Mouse (Mus musculus) urinary bladder, postnatal 4 days (tissue): ENCODE data around the gene Asb7.

ENCODE experiments used
- DNase-seq, 2 experiments: peaks; one replicate each; pipeline ENCODE4 v3.0.0; 2021 to 2022; ENCODE audit warnings: low spot score in 2 of 2

Gene Asb7

DNA sequence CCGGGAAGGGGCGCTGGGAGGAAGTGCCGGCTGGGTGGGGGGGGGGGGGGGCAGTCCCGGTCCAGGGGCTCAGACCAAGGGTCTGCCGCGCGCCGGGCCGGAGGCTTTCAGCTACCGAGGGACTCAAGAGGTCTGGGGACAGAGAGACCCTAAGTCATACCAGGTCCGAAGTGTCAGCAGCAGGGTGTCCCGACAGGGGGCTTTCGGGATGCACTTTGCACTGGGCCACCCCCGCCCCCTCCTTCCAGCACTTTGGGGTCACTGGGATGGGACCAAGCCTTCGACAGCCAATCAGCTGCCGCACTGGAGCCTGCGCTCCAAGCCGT is at the start of gene Asb7:
Gene Asb7, minus strand, starts transcription at position 303 of the 326 bp plus-strand sequence.
- DNase-seq, result no peak

DNA sequence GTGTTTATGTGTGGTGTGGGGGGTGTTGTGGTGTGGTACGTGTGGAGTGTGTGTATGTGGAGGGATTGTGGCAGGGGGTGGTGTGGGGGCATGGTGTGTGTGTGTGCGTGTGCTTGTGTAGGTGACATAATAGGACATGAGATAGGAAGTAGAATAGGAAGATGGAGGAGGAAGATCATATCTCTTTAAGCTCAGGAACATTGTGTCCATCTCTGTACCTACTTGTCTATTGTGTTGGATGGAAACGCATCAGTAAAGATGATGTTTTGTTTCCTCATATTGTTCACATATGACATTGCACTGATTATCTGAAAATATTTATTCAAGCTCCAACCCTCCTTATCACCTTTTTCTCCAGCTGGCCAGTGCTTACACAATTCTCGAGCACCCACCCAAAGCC is 48.0 kb upstream of the Asb7 start:
- no peak for DNase-seq

DNA sequence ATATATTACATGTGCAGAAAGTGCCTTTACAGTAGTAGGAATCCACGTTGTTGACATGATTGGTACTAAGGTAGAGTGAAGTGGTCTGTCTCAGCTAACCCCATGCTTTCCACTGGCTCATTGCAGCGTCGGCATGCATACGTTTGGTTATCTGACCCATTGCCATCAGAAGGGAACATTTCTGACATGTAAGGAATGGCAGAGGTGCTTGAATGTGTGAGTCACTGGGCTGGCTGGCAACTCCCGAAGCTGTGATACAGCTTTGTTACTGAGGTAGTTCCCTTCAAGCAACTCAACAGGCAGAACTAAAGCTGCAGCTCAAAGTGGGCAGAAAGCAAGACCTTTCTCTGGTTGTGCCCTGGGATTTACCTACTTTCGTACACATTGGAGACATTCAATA is 45.6 kb upstream of the Asb7 start:
- no peak for DNase-seq

DNA sequence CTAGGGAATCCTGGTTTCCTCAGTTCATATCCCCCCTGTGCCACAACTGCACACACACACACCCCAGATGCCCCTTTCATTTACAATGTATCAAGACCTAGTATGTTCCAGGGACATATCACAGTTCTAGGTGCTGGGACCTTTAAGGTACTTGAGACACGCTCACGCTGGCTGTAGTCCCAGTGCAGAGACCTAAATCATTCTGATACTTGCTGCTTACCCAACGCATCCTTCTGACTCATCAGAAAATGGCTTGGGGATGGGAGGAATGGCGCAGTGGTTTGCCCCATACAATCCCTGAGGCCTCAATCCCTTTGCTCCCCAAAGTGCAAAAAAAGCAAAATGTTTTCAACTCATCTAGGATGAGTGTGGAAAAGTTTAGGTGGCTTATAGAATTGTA is 45.1 kb upstream of the Asb7 start:
- DNase-seq, result no peak

DNA sequence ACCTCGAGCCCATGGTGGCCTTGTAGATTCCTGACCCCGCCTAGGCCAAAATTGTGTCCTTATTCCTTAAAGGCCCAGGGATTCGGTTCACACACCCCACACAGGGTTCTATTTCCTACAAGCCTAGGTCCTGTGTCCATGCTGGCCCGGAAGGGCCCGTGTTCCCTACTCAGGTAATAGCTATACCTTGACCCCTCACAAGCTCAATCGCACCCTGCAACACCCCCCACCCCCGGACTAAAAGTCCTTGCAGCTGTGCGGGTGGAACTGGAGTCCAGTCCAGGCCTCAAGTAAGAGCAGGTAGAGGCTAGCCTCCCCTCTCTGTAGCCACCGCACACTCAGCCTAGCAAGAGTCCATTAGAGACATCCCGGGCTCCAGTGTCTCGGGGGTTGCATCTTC is 44.5 kb upstream of the Asb7 start:
- DNase-seq, result no peak

DNA sequence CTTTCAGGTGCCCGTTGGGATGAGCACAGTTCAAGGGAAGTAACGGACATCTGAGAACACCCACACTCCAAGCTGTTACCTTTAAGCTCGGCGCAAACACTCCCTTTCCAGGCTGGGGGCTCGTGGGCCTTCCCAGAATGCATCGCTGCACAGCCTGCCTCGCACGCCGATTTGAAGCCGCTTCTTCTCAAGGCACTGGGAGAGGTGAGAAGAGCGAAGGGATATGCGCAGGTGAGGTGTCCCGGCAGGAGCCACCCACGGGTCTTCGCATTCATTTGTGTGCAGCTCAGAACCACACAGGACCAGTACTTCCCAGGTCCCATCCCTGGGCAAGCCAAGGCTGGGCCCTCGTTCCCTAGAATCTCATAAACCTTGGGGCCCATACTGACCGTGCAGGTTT is 44.0 kb upstream of the Asb7 start:
- DNase-seq, result no peak

DNA sequence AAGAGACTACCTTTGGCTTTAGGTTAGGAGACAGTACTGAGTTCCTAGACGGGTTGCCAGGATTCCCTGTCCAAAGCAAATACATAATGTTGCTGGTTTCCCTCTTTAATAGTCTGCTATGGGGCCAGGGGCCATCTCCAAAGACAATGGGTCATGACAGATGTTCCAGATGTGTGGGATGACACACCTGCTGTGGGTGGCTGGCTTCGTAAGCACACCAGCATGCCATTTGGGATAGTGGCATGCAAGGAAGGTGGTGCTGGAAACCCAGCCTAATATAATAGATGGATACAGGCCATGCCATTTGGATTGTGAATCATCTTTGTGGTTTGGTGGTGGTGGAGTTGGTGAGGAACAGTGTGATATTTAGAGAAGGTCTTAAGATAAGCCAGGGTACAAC is 39.8 kb upstream of the Asb7 start:
- DNase-seq, result no peak

DNA sequence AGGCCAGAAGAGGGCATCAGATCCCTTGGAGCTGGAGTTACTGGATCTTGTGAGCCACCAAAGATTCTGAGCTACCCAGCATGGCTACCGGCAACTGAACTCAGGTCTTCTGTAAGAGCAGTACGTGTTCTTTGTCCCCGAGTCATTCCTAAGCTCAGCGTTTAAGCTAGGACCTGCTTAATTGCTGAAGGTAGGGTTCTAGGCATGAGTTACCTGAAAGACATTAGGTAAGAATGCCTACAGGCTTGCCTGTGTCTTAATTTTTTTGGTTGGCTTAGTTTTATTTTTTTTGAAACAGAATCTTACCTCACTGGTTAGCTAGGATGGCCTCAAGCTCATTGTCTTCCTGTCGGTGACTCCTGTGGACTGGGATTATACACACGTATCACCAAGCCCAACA is 38.7 kb upstream of the Asb7 start:
- no peak for DNase-seq

DNA sequence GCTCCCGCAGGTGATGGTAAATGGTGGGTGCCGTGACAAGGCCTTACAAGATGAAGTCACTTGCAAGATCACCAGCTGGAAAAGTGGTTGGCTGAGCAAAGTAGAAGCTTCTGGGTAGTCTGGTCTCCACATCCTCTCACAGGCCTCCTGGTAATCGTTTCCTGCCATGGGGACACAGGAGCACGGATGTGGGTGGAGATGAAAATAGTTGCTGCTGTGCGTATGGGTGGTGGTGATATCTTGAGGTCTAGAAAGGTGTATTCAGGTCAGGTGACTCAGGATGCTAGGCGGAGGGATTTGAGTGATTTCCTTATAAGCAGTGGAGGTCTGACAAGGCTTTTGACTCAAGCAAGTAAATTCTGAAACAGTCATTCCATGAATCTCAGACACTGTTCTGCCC is 35.6 kb upstream of the Asb7 start:
- no peak for DNase-seq

DNA sequence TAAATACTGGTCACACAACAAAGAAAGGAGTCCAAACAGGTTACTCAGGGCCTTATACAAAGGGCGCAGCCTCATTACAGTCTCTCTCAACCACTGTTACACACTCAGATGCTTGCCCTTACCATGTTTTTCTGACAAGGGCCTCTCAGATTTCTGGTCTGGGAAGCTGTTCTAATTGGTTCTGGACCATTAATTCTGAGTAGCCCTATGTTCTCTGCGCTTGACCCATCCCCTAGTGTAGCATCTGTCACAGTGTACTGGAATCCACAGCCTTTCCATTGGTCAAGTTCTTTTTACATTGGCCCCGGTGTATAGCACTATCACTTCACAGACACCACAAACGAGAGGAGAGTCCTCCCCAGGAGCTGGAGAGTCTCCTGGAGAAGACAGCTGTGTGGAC is 35.1 kb upstream of the Asb7 start:
- DNase-seq, result no peak

DNA sequence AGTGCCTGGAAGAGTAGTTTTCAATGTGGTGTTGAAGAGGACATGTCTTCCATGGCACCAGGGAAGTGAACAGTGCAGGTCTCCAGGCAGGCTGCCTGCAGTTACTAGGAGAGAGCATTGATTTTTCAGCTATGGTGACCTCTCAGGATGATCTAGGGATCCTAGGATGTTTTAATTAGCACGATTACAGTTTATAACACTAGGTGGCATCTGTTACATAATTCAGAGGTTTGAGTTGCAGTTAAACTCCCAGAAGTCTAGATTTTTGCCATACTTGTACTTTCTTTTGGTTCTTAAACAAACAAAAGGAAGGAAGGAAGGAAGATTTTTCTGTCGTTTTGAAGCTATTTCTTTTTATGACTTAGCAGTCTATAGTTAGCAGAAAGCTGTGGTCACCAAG is 21.8 kb upstream of the Asb7 start:
- DNase-seq, result no peak

DNA sequence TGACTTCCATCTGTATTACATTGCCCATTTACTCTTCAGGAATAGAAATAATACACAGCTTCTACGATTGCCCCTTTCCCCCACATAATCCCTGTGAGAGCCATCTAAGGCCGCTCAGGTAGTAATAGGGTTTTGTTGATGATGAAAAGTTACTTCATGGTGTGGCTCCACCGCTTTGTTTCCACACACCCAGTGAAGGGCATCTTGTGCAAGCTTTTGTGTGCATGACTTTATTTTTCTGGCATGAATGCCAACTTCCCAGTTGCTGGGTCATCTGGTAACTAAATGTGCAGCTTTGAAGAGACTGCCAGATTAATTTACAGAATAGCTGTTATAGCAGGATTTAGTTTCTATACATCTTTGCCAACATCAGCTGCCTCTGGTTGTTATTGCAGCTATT is 15.2 kb upstream of the Asb7 start:
- DNase-seq, result no peak

DNA sequence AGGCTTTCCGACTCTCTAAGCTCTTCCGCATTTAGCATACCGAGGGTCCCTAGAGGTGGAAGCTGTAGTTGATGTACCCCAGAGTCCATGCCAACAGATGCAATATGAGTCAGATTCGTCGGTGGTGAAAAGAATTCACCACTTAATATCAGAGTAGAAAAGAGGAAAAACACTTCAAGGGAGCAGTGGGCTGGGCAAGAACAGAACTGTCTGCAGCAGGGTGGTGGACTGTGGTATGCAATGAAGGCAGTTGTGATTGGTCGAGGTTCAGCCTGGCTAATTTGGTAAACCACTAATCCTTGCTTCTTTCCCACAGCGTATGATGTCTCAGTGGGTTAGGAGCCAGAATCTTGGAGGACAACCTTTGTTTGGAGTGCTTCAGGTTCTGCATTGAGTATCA is 13.3 kb upstream of the Asb7 start:
- no peak for DNase-seq

DNA sequence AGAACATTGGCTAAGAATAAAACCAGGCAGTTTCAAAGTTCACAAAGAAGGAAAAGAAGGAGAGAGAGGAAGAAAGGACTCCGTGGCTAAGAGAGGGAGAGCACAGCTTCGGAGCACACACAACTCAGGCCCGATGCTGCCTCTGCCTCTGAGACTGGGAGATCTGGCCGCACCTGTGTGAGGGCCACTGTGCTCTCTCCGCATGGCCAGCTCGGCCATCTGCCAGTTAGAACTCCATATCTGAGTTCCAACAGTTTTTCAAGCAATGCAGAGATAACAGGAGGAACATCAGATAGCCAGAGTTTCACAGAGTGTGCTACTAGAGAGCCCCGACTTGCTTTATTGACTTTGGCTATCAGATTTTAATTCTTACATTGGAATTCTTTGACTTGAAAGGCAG is 5.1 kb upstream of the Asb7 start:
- DNase-seq, result no peak

DNA sequence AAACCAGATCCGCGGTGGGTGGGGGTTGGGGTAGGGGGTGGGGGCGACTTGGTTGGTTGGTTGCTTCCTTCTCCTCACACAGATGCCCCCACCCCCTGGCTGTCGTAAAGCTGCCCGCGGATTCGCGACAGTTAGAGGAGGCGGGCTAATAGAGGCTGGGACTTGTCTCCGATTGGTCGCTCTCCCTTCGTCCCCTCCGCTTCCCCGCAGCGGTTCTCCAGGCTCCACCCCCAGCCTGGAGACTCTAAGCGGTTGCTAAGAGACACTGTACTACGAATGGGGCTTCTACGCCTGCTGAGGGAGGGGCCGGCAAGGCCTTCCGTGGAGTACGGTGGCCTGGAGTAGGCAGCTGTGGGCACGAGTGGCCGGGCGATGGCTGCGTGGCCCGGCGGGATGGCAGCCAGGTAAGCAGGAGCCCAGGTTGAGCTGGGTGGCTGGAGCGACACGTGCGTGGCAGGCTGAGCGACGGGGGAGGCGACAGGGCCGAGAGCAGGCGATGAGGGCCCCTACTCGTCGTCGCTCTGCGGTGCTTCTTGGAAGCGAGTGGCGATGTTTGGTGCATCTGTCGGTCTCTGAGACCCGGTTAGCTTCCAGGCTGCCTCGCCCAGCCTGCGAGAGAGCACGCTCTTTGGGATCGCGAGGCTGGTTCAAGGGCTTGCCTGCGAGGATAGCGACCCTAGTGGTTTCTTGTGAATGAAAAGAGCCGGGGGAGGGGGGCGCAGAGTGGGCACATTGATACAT is 394 bp upstream of the Asb7 start, which contains the start of gene Lins1:
Gene Lins1, plus strand, starts transcription at position 270 of the 741 bp plus-strand sequence.
- peak; percentile 97 to 98 for DNase-seq

DNA sequence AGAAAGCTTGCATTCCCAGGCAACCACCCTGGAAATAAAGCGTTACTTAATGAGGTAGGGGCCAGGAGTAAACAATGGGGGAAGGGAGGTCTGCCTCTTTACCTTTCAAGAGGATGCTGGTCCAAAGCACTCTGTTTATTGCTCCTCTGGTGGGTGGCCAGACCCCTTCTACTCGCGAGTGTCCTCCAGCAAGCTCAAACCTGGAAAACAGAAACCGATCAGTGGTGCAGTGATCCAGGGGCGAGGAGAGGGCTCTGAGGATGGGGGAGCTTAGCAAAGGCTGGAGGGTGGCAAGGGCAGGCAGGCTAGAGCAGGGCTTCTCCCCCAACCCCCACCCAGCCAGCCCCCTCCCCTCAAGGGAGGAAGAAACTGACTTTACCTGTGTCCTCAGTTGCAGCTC is 675 bp downstream of the Asb7 start:
- DNase-seq, result no peak

DNA sequence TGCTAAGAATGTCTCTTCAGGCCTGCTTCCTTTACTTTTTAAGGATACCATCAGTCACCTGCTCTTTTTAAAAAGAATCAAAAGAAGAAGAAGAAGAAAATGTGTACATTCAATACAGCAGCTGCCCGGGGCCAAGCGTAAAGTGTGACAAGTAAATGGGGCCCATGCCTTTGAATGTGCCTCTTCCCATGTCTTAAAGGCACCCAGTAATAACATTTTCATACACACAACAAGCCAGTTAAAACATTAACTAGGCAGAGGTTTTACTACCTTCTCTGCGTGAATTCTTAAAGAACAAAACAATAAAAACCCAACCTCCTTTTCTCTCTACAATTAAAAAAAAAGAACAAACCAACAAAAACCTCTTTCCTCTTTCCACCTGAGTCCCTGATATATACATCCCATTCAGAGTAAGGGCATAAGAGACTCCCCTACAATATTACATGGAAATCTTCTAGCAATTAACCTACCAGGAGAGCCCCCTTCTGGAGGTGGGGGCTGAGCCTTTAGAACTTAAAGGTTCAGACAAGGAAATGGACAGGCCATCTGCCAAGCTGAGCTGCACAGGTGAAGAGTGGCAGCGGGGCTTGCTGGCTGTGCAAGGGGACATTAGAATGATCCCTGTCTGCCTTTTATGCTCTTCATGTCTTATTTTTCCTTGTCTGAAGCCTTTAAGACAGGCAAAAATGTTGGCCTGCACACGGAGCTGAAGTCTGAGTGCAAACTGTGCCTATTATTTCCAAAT is 7.1 kb downstream of the Asb7 start:
- DNase-seq, result no peak

DNA sequence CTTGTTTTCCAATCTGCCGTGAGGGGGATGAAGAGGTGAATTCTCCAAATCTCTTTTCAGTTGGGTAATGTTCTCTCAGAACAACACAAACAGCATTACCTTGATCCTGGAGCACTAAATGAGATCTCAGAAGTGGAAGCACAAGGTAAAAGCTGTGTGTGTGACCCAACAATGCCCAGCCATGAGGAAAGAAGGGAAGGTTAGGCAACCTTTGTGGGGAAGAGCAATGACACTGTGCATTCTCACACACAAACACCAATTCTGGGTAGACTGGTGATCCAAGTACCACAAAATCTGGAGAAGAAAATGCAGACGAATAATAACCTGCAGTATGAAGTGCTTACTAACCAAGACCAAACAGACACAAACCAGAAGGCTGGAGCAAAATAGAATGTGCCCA is 13.6 kb downstream of the Asb7 start:
- no peak for DNase-seq

DNA sequence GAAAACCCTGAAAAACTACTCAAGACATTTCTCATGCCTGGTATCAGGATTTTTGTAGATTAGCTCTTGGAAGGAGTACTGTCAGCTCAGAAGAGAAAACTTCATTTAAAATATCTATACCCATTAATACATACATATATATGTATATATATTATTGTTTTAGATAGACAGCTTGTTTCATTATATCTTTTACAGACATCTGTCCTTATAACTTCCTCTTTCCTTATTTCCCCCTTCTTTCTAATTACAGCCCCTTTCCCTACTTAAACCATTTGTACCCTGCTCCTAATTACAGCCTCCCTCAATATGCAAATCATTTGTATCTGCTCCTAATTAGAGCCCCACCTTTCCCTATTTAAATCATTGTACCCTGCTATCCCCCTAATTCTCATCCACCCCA is 22.3 kb downstream of the Asb7 start:
- no peak for DNase-seq

DNA sequence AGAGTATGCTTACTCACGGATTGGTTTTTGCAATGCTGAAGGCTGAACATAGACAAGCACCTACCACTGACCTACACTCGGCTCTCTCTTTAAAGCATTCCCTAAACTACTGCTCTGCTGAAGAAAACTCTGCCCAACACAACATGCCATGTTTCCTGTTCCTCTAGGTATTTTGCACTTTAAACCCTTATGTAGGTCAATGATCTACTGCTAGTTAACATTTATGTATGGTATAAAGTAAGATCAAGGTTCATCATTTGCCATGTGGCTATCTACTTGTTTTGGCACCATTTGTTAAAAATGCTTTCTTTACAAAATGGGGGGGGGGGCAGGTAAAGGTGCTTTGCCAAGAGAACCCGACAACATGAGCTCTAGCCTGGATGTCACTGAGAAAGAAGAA is 25.8 kb downstream of the Asb7 start:
- no peak for DNase-seq

DNA sequence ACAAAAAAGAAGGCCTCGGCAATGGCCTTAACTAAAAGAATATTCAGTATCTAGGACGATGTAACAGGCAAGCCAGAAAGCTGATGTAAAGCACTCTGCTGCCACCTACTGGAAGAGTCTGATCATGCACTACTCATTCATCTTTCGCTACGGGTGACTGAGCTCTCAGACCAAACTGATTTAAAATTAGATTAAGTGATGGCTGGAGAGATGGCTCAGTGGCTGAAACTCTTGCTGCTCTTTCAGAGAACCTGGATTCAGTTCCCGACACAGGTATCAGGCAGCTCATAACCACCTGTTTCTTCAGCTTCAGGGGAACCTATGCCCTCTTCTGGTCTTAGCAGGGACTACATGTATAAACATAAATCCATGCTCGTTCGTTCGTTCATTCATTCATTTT is 27.8 kb downstream of the Asb7 start:
- DNase-seq, result peak; percentile 47 to 71

DNA sequence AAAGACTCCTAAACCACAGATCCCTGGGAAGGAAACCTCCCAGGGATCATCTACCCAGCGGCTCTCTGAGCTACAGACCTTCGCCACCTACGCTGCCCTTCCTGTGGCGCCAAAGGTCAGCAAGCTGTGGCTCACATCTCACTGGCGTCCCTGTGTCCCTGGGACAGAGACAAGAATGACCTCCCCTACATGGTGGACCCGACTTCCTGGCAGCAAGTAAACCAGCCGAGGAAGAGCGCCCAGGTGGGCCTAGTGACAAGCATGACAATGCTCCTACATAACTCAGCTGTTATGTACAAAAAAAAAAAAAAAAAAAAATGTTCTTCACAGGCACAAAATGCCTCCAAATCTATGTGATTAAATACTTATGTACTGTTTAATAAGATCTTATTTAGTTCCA is 28.4 kb downstream of the Asb7 start:
- DNase-seq, result peak in 1 of 2 experiments; percentile 44

DNA sequence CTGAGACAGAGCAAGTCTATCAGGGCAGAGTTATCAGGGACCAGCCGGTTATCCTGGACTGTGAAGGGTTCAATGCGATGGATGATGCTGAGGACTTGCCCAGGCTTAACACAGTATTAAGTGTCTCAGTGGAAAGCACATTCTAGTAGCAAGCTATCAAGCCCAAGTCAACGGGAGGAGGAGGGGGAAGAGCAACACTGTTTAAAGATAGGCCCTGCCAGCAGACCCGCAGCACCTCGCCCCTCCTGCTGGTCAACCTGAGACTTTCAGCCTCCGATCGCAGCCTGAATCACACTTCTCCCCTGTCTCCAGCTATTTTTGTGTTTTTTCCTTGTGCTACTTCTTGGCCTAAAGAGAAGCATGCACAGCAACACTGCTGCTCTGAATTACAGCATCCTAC is 29.1 kb downstream of the Asb7 start:
- DNase-seq, result no peak

DNA sequence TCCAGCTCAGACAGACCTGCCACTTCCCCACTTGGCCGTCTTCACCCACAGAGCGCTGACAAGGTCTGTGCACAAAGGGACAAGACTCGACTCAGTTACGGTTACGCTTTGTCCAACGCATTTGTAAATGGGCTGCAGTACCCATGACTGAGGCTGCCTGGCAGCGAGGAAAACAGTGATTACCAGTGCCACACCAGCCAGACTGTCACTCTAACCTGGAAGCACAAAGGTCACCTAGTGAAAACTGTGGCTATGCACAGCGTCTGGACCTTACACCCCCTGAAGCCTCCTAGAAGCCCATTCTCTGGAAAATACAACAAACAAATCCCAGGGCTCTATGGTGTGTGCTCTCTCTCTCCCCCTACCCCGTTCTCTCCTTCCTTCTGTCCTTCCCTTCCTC is 33.9 kb downstream of the Asb7 start:
- no peak for DNase-seq
